Mouse (Mus musculus): Measurements from ENCODE around the gene Hmgcs2.

DNA sequence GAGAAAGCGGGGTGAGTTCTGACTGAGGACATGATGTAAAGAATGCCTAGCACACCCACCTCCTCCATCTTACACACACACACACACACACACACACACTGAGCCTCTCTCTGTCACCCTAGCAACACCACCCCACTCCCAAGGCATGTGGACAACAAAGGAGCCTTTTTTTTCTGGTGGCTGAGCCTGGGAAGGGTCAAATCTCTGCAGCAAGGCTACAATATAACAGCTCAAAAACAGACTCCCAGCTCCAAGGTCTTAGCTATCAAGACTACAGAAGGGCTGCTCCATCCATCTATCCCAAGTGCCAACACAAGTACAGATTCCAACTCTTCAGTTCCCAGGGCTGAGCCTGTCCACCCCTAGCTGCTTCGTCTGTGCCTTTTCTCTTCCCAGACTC lies 39.0 kb downstream of the Hmgcs2 start:
- TF ChIP-seq CTCF (IDR thresholded peaks at IDR 0.05; ENCODE audit: insufficient read depth, low read length) (no peak), POLR2A (IDR thresholded peaks at IDR 0.05; ENCODE audit: borderline replicate concordance, extremely low read depth, low read depth, low read length) (no peak)

Data from lung, adult 2 months (tissue).